Mouse (Mus musculus): ENCODE measurements around the gene Tnf.

GRCm38 (mm10) chr17:35164568-35165450 lies 37.0 kb downstream of the Tnf start, which contains the start of gene Prrc2a:
- TF ChIP-seq EP300 (optimal IDR thresholded peaks at IDR 0.05) (no peak), CTCF (IDR thresholded peaks at IDR 0.05; ENCODE audit: low read depth) (peak; percentile 4; the same call in 1 of the 2 replicates)
